Mouse (Mus musculus): ENCODE data around the gene Cldnd1. TPM values are rescaled to one million over a fixed set of nuclear protein-coding genes. Genes with fewer than 3 reads are reported as not detected.
A peak's percentile ranks its signal among the peaks of the same experiment; 100 is the strongest.

The Cldnd1 gene
- polyA plus RNA-seq, 1 experiment from 2014 or later, result 125 TPM

GRCm38 (mm10) chr16:58726680-58727476 is 832 bp upstream of the Cldnd1 start:
- H3K27me3 ChIP-seq (ENCODE audit: control insufficient read depth, insufficient read depth, low read length), result no peaks in the 10 kb centered on the region
- H3K9ac ChIP-seq (ENCODE audit: low read length), result no peak overlapping the region
- H3K36me3 ChIP-seq (ENCODE audit: control insufficient read depth, insufficient read depth, low read length), result peaks cover 2% of the 10 kb centered on the region; the same call in 1 of the 2 replicates
- H3K9me3 ChIP-seq (ENCODE audit: control insufficient read depth, low read length), result no peaks in the 10 kb centered on the region
- H3K4me3 ChIP-seq (ENCODE audit: low read depth, low read length), result no peak overlapping the region
- H3K27ac ChIP-seq (ENCODE audit: low read depth, low read length), result no peak overlapping the region
- ATAC-seq (ENCODE audit: low FRiP score) (no peak), DNase-seq (ENCODE audit: low spot score, missing footprints) (no peak)
- no peaks in the 10 kb centered on the region; the same call in 1 of the 2 replicates for H3K4me1 ChIP-seq (ENCODE audit: control insufficient read depth, insufficient read depth, low read length)
- H3K4me2 ChIP-seq, result peak overlapping the region; percentile 39; the same call in 1 of the 2 replicates
- 79% methylated on average over 11 of the region's 11 CpGs for WGBS

GRCm38 (mm10) chr16:58728176-58728671 is 514 bp downstream of the Cldnd1 start:
- Histone ChIP-seq H3K4me2 (peak overlapping the region; percentile 43), H3K27me3 (ENCODE audit: control insufficient read depth, insufficient read depth, low read length) (no peaks in the 10 kb centered on the region), H3K4me3 (ENCODE audit: low read depth, low read length) (peak overlapping the region; percentile 55), H3K9me3 (ENCODE audit: control insufficient read depth, low read length) (no peaks in the 10 kb centered on the region), H3K27ac (ENCODE audit: low read depth, low read length) (no peak overlapping the region; the same call in 1 of the 2 replicates), H3K9ac (ENCODE audit: low read length) (peak overlapping the region; percentile 62), H3K36me3 (ENCODE audit: control insufficient read depth, insufficient read depth, low read length) (peaks cover 4% of the 10 kb centered on the region; the same call in 1 of the 2 replicates), H3K4me1 (ENCODE audit: control insufficient read depth, insufficient read depth, low read length) (no peaks in the 10 kb centered on the region; the same call in 1 of the 2 replicates)
- DNase-seq (ENCODE audit: low spot score, missing footprints) (peak; percentile 92), ATAC-seq (ENCODE audit: low FRiP score) (peak; percentile 93)
- under 1% methylated on average over 20 of the region's 31 CpGs for WGBS

GRCm38 (mm10) chr16:58738205-58738604 is 10.5 kb downstream of the Cldnd1 start:
- no peak for DNase-seq (ENCODE audit: low spot score, missing footprints)
- Histone ChIP-seq H3K4me3 (ENCODE audit: low read depth, low read length) (no peak overlapping the region), H3K36me3 (ENCODE audit: control insufficient read depth, insufficient read depth, low read length) (peaks cover 3% of the 10 kb centered on the region; the same call in 1 of the 2 replicates), H3K4me1 (ENCODE audit: control insufficient read depth, insufficient read depth, low read length) (no peaks in the 10 kb centered on the region), H3K9me3 (ENCODE audit: control insufficient read depth, low read length) (no peaks in the 10 kb centered on the region), H3K4me2 (no peak overlapping the region), H3K27me3 (ENCODE audit: control insufficient read depth, insufficient read depth, low read length) (no peaks in the 10 kb centered on the region), H3K9ac (ENCODE audit: low read length) (no peak overlapping the region), H3K27ac (ENCODE audit: low read depth, low read length) (no peak overlapping the region)
- 78% methylated on average over 4 of the region's 4 CpGs for WGBS
- ATAC-seq (ENCODE audit: low FRiP score), result no peak; the same call in 1 of the 2 replicates

- no peak overlapping the region for H3K27ac ChIP-seq (ENCODE audit: low read depth, low read length)
- 65% methylated on average over 1 of the region's 1 CpGs for WGBS
- no peak overlapping the region for H3K4me3 ChIP-seq (ENCODE audit: low read depth, low read length)
- peaks cover 3% of the 10 kb centered on the region; the same call in 1 of the 2 replicates for H3K36me3 ChIP-seq (ENCODE audit: control insufficient read depth, insufficient read depth, low read length)
- H3K9me3 ChIP-seq (ENCODE audit: control insufficient read depth, low read length), result no peaks in the 10 kb centered on the region
- no peak overlapping the region for H3K4me2 ChIP-seq
- H3K27me3 ChIP-seq (ENCODE audit: control insufficient read depth, insufficient read depth, low read length), result no peaks in the 10 kb centered on the region
- DNase-seq (ENCODE audit: low spot score, missing footprints) (no peak), ATAC-seq (ENCODE audit: low FRiP score) (peak; percentile 33; the same call in 1 of the 2 replicates)
- H3K4me1 ChIP-seq (ENCODE audit: control insufficient read depth, insufficient read depth, low read length), result no peaks in the 10 kb centered on the region
- H3K9ac ChIP-seq (ENCODE audit: low read length), result no peak overlapping the region
Measured at GRCm38 (mm10) chr16:58738800-58739199, 11.1 kb downstream of the Cldnd1 start.

GRCm38 (mm10) chr16:58740751-58741150 is 13.0 kb downstream of the Cldnd1 start:
- ATAC-seq (ENCODE audit: low FRiP score), result no peak
- no peak overlapping the region for H3K27ac ChIP-seq (ENCODE audit: low read depth, low read length)
- DNase-seq (ENCODE audit: low spot score, missing footprints), result no peak
- no peaks in the 10 kb centered on the region for H3K27me3 ChIP-seq (ENCODE audit: control insufficient read depth, insufficient read depth, low read length)
- no peak overlapping the region for H3K4me3 ChIP-seq (ENCODE audit: low read depth, low read length)
- H3K4me2 ChIP-seq, result no peak overlapping the region
- no peaks in the 10 kb centered on the region for H3K9me3 ChIP-seq (ENCODE audit: control insufficient read depth, low read length)
- no peaks in the 10 kb centered on the region for H3K4me1 ChIP-seq (ENCODE audit: control insufficient read depth, insufficient read depth, low read length)
- 94% methylated on average over 5 of the region's 5 CpGs for WGBS
- H3K36me3 ChIP-seq (ENCODE audit: control insufficient read depth, insufficient read depth, low read length), result no peaks in the 10 kb centered on the region
- no peak overlapping the region for H3K9ac ChIP-seq (ENCODE audit: low read length)

GRCm38 (mm10) chr16:58746715-58747114 is 19.0 kb downstream of the Cldnd1 start:
- H3K36me3 ChIP-seq (ENCODE audit: control insufficient read depth, insufficient read depth, low read length), result no peaks in the 10 kb centered on the region
- no peak overlapping the region for H3K4me3 ChIP-seq (ENCODE audit: low read depth, low read length)
- H3K9ac ChIP-seq (ENCODE audit: low read length), result no peak overlapping the region
- H3K9me3 ChIP-seq (ENCODE audit: control insufficient read depth, low read length), result no peaks in the 10 kb centered on the region
- H3K27ac ChIP-seq (ENCODE audit: low read depth, low read length), result no peak overlapping the region
- WGBS, result 77% methylated on average over 4 of the region's 4 CpGs
- no peaks in the 10 kb centered on the region for H3K27me3 ChIP-seq (ENCODE audit: control insufficient read depth, insufficient read depth, low read length)
- no peaks in the 10 kb centered on the region for H3K4me1 ChIP-seq (ENCODE audit: control insufficient read depth, insufficient read depth, low read length)
- ATAC-seq (ENCODE audit: low FRiP score) (no peak), DNase-seq (ENCODE audit: low spot score, missing footprints) (no peak)
- no peak overlapping the region for H3K4me2 ChIP-seq

- WGBS, result 23% methylated on average over 1 of the region's 1 CpGs
- H3K27me3 ChIP-seq (ENCODE audit: control insufficient read depth, insufficient read depth, low read length), result no peaks in the 10 kb centered on the region
- ATAC-seq (ENCODE audit: low FRiP score) (peak; percentile 38; the same call in 1 of the 2 replicates), DNase-seq (ENCODE audit: low spot score, missing footprints) (no peak)
- no peaks in the 10 kb centered on the region for H3K4me1 ChIP-seq (ENCODE audit: control insufficient read depth, insufficient read depth, low read length)
- no peak overlapping the region for H3K4me3 ChIP-seq (ENCODE audit: low read depth, low read length)
- no peak overlapping the region for H3K27ac ChIP-seq (ENCODE audit: low read depth, low read length)
- H3K9ac ChIP-seq (ENCODE audit: low read length), result no peak overlapping the region
- H3K36me3 ChIP-seq (ENCODE audit: control insufficient read depth, insufficient read depth, low read length), result no peaks in the 10 kb centered on the region
- H3K9me3 ChIP-seq (ENCODE audit: control insufficient read depth, low read length), result no peaks in the 10 kb centered on the region
- H3K4me2 ChIP-seq, result no peak overlapping the region
Measured at GRCm38 (mm10) chr16:58751314-58751713, 23.6 kb downstream of the Cldnd1 start.

GRCm38 (mm10) chr16:58756191-58756590 is 28.5 kb downstream of the Cldnd1 start:
- no peak overlapping the region for H3K4me2 ChIP-seq
- H3K9ac ChIP-seq (ENCODE audit: low read length), result no peak overlapping the region
- H3K36me3 ChIP-seq (ENCODE audit: control insufficient read depth, insufficient read depth, low read length), result no peaks in the 10 kb centered on the region
- ATAC-seq (ENCODE audit: low FRiP score) (no peak), DNase-seq (ENCODE audit: low spot score, missing footprints) (no peak)
- no peak overlapping the region for H3K27ac ChIP-seq (ENCODE audit: low read depth, low read length)
- H3K4me1 ChIP-seq (ENCODE audit: control insufficient read depth, insufficient read depth, low read length), result no peaks in the 10 kb centered on the region
- no peak overlapping the region for H3K4me3 ChIP-seq (ENCODE audit: low read depth, low read length)
- H3K9me3 ChIP-seq (ENCODE audit: control insufficient read depth, low read length), result no peaks in the 10 kb centered on the region
- H3K27me3 ChIP-seq (ENCODE audit: control insufficient read depth, insufficient read depth, low read length), result no peaks in the 10 kb centered on the region

- no peak within 1 kb of the TSS for H3K9ac ChIP-seq (ENCODE audit: low read length)
- 79% methylated on average over 1 of the region's 1 CpGs for WGBS
Measured at GRCm38 (mm10) chr16:58763076-58763475, 35.4 kb downstream of the Cldnd1 start, which contains the start of gene Olfr172. Gene Olfr172 (minus strand): TSS chr16:58763176.

More at GRCm38 (mm10) chr16:58763076-58763475, 35.4 kb downstream of the Cldnd1 start, which contains the start of gene Olfr172:
- no peak within 1 kb of the TSS for H3K4me3 ChIP-seq (ENCODE audit: low read depth, low read length)
- H3K36me3 ChIP-seq (ENCODE audit: control insufficient read depth, insufficient read depth, low read length), result no peaks in the 10 kb centered on the region
- DNase-seq (ENCODE audit: low spot score, missing footprints), result no peak
- H3K4me2 ChIP-seq, result no peak within 1 kb of the TSS
- no peaks in the 10 kb centered on the region for H3K27me3 ChIP-seq (ENCODE audit: control insufficient read depth, insufficient read depth, low read length)
- no peak within 1 kb of the TSS for H3K27ac ChIP-seq (ENCODE audit: low read depth, low read length)
- no peaks in the 10 kb centered on the region for H3K4me1 ChIP-seq (ENCODE audit: control insufficient read depth, insufficient read depth, low read length)
- H3K9me3 ChIP-seq (ENCODE audit: control insufficient read depth, low read length), result no peaks in the 10 kb centered on the region
- no peak for ATAC-seq (ENCODE audit: low FRiP score)
